Mouse (Mus musculus) granulocyte monocyte progenitor cell, adult 5-6 weeks (primary cell): ENCODE data around the gene Slc25a4. TPM values are rescaled to one million over a fixed set of nuclear protein-coding genes. Genes with fewer than 3 reads are reported as not detected.

Source experiments
- ATAC-seq: replicated peaks from 2 replicates; pipeline ENCODE4 v1.8.0; 2016; ENCODE audit warnings: mild to moderate bottlenecking, moderate TSS enrichment, inconsistent platforms; ENCODE audit not compliant: poor library complexity, severe bottlenecking
- total RNA-seq, 2 experiments: library from RNA; stranded (forward) in 1 of 2; stranded (reverse) in 1 of 2; fragments of 200-712, 200-1000 nt in 1 of 2; fragments of >200 nt in 1 of 2; fragmentation: Nextera tagmentation in 1 of 2; gene quantifications; 2 replicates each; pipeline ENCODE4 v1.2.3; 2014 to 2017

Gene Slc25a4
- total RNA-seq, 2 experiments from 2014 or later: 71.7 to 169 TPM

GRCm38 (mm10) chr8:46206107-46206506 is 5.0 kb downstream of the Slc25a4 start:
- ATAC-seq: no peak

- no peak for ATAC-seq
These were observed 6.0 kb downstream of the Slc25a4 start for GRCm38 (mm10) chr8:46204974-46205640.

- ATAC-seq: no peak
These were observed 6.8 kb downstream of the Slc25a4 start for GRCm38 (mm10) chr8:46204301-46204700.

- ATAC-seq: peak; percentile 57
These were observed 8.7 kb downstream of the Slc25a4 start for GRCm38 (mm10) chr8:46202350-46202749.

GRCm38 (mm10) chr8:46197673-46198072 is 13.4 kb downstream of the Slc25a4 start:
- ATAC-seq: no peak

GRCm38 (mm10) chr8:46196877-46197276 is 14.2 kb downstream of the Slc25a4 start:
- no peak for ATAC-seq

GRCm38 (mm10) chr8:46193100-46193499 is 18.0 kb downstream of the Slc25a4 start:
- no peak for ATAC-seq

GRCm38 (mm10) chr8:46185361-46185760 is 25.7 kb downstream of the Slc25a4 start:
- ATAC-seq: peak; percentile 55

GRCm38 (mm10) chr8:46180136-46180535 is 30.9 kb downstream of the Slc25a4 start:
- ATAC-seq: no peak

GRCm38 (mm10) chr8:46173651-46174050 is 37.4 kb downstream of the Slc25a4 start:
- ATAC-seq: no peak

- ATAC-seq: no peak
These were observed 47.3 kb downstream of the Slc25a4 start for GRCm38 (mm10) chr8:46163870-46164190.

- ATAC-seq: peak; percentile 99
These were observed 47.9 kb downstream of the Slc25a4 start for GRCm38 (mm10) chr8:46162953-46163869.

Other genes with a start within 250 kb of the Slc25a4 start
- 2.9 TPM in 1 of 2 replicates, not detected in the other for gene 1700029J07Rik, start 236.0 kb downstream of the Slc25a4 start, total RNA-seq (2014; fragmentation: Nextera tagmentation)
- 0.41 and 0.86 TPM in 2 replicates for gene 1700029J07Rik, start 236.0 kb downstream of the Slc25a4 start, total RNA-seq (2017)
- gene Ufsp2, start 235.8 kb downstream of the Slc25a4 start, total RNA-seq (2014; fragmentation: Nextera tagmentation): 69.1 and 91.9 TPM in 2 replicates
- 155 and 222 TPM in 2 replicates for gene Ufsp2, start 235.8 kb downstream of the Slc25a4 start, total RNA-seq (2017)
- not detected in 2 replicates for gene Lrp2bp, start 212.0 kb downstream of the Slc25a4 start, total RNA-seq (2014; fragmentation: Nextera tagmentation)
- gene Lrp2bp, start 212.0 kb downstream of the Slc25a4 start, total RNA-seq (2017): not detected in 2 replicates
- not detected in 2 replicates for gene Ankrd37, start 205.6 kb downstream of the Slc25a4 start, total RNA-seq (2014; fragmentation: Nextera tagmentation)
- not detected in 2 replicates for gene Ankrd37, start 205.6 kb downstream of the Slc25a4 start, total RNA-seq (2017)
- gene Cfap97, start 59.5 kb downstream of the Slc25a4 start, total RNA-seq (2014; fragmentation: Nextera tagmentation): 22.7 and 29.9 TPM in 2 replicates
- gene Cfap97, start 59.5 kb downstream of the Slc25a4 start, total RNA-seq (2017): 24.9 and 29.0 TPM in 2 replicates
- 6.6 and 18.2 TPM in 2 replicates for gene Snx25, start 59.1 kb downstream of the Slc25a4 start, total RNA-seq (2014; fragmentation: Nextera tagmentation)
- gene Snx25, start 59.1 kb downstream of the Slc25a4 start, total RNA-seq (2017): 12.0 and 14.0 TPM in 2 replicates
- gene Helt, start 83.4 kb upstream of the Slc25a4 start, total RNA-seq (2014; fragmentation: Nextera tagmentation): not detected in 2 replicates
- gene Helt, start 83.4 kb upstream of the Slc25a4 start, total RNA-seq (2017): not detected in 2 replicates